Mouse (Mus musculus) G1E (cell line): ENCODE results near the gene Evl.

Experiments
- CTCF ChIP-seq: IDR thresholded peaks from 2 replicates; pipeline ENCODE4 v1.5.1; 2012; ENCODE audit warnings: low read depth, low read length, inconsistent platforms, mixed read lengths
- GATA1 ChIP-seq: IDR thresholded peaks from 2 replicates; pipeline ENCODE4 v1.6.1; 2012; ENCODE audit warnings: borderline replicate concordance, low read length, inconsistent platforms, mixed read lengths
- POLR2AphosphoS5 ChIP-seq: IDR thresholded peaks from 2 replicates; pipeline ENCODE4 v1.6.1; 2012; ENCODE audit warnings: low read depth, low read length, inconsistent platforms; ENCODE audit not compliant: insufficient replicate concordance

GRCm38 (mm10) chr12:108515464-108515863 lies 39.1 kb upstream of the Evl start:
- TF ChIP-seq CTCF (no peak), GATA1 (no peak), POLR2AphosphoS5 (no peak)
